Mouse (Mus musculus) neural tube, embryonic 15.5 days (tissue): ENCODE measurements around the gene Gm20388. TPM values are rescaled to one million over a fixed set of nuclear protein-coding genes. Genes with fewer than 3 reads are reported as not detected.

Source experiments
- ATAC-seq: fragments of 200-750 bp; cut with Nextera tagmentation; 2 replicates; pipeline ENCODE4 v1.8.0; 2017; ENCODE audit warnings: mild to moderate bottlenecking, moderate TSS enrichment, moderate library complexity; ENCODE audit not compliant: low FRiP score
- H3K27ac ChIP-seq: fragments of 300-500 bp; sonication (generic); replicated peaks from 2 replicates; pipeline ENCODE4 v1.5.1; 2015; ENCODE audit warnings: mild to moderate bottlenecking, inconsistent platforms
- H3K27me3 ChIP-seq: fragments of 300-500 bp; sonication (generic); replicated peaks from 2 replicates; pipeline ENCODE4 v1.6.1; 2015; ENCODE audit warnings: inconsistent platforms
- H3K36me3 ChIP-seq: fragments of 300-500 bp; sonication (generic); 2 replicates; pipeline ENCODE4 v1.6.1; 2015; ENCODE audit warnings: inconsistent platforms
- H3K4me1 ChIP-seq: fragments of 300-500 bp; sonication (generic); 2 replicates; pipeline ENCODE4 v1.6.1; 2015; ENCODE audit warnings: inconsistent platforms
- H3K4me2 ChIP-seq: fragments of 300-500 bp; sonication (generic); 2 replicates; pipeline ENCODE4 v1.6.1; 2015; ENCODE audit warnings: inconsistent platforms, mild to moderate bottlenecking, moderate library complexity
- H3K4me3 ChIP-seq: fragments of 300-500 bp; sonication (generic); replicated peaks from 2 replicates; pipeline ENCODE4 v1.5.1; 2015; ENCODE audit warnings: mild to moderate bottlenecking, inconsistent platforms
- H3K9ac ChIP-seq: fragments of 300-500 bp; sonication (generic); replicated peaks from 2 replicates; pipeline ENCODE4 v1.6.1; 2015; ENCODE audit warnings: mild to moderate bottlenecking, inconsistent platforms
- H3K9me3 ChIP-seq: fragments of 300-500 bp; sonication (generic); replicated peaks from 2 replicates; pipeline ENCODE4 v1.6.1; 2016; ENCODE audit warnings: inconsistent platforms
- WGBS: fragments of 180-500 bp; shearing (Covaris S2); methylation state at CpG from one replicate; pipeline ENCODE4 v1.1.7; 2015; ENCODE audit warnings: mixed read lengths; 5-methylcytosine and 5-hydroxymethylcytosine counted together
- polyA plus RNA-seq: library from polyadenylated mRNA; unstranded; fragments of >200 nt; fragmentation: Nextera tagmentation; extraction: Ambion mirVana; gene quantifications from 2 replicates; pipeline ENCODE4 v1.2.1, GENCODE M21; 2015

Gm20388 gene
- polyA plus RNA-seq, 1 experiment from 2014 or later, result not detected

DNA sequence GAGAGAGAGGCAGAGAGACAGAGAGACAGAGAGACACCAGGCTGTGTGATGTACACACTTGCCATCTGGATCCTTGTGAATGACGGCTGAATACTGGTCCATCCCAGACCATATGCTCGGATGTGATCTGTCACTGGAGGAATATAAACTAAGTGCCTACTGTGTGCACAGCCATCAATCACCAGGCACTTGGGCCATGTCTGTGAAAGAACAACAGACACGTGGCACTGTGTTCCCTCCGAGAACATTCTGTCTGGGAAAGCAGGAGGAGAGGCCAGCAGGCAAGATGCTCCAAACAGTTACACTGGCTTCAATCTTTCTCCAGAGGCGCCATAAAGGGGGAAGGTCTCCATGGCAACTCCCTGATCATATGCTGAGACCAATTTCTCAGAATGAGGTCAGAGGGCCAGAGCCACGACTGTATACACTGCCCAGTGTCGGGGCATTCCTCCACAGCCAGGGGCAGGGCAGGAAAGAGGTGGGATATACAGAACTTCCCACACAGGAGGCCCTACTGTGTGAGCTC is 269.9 kb downstream of the Gm20388 start:
- no peak for ATAC-seq
- Histone ChIP-seq H3K4me2 (no peak overlapping the region), H3K9me3 (no peaks in the 10 kb centered on the region), H3K36me3 (no peaks in the 10 kb centered on the region), H3K27ac (no peak overlapping the region), H3K27me3 (no peaks in the 10 kb centered on the region; the same call in 1 of the 2 replicates), H3K4me3 (no peak overlapping the region), H3K9ac (no peak overlapping the region), H3K4me1 (peaks cover 65% of the 10 kb centered on the region)
- WGBS, result 22% methylated on average over 7 of the region's 7 CpGs

DNA sequence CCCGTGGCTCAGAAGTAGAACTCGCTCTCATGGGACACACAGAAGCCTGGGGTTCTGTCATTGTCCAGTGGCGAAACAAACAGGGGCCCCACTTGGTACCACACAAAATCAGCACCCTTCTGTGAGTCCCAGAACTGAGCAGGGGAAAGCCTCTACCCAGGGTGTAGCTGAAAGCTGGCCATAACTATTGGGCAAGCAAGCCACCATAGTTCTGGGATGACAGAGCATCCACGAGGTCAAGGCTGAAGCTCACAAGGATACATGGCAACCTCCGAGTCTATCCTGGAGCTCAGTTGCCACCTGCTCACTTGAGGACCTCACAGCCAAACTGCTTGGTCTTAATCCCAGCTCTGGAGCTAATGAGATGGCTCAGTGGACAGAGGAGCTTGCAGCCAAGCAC is 270.6 kb downstream of the Gm20388 start:
- ATAC-seq, result no peak
- Histone ChIP-seq H3K4me2 (no peak overlapping the region), H3K4me1 (peaks cover 69% of the 10 kb centered on the region), H3K4me3 (no peak overlapping the region), H3K9ac (no peak overlapping the region), H3K27ac (no peak overlapping the region), H3K27me3 (no peaks in the 10 kb centered on the region; the same call in 1 of the 2 replicates), H3K36me3 (no peaks in the 10 kb centered on the region), H3K9me3 (no peaks in the 10 kb centered on the region)
- 89% methylated on average over 5 of the region's 5 CpGs for WGBS

DNA sequence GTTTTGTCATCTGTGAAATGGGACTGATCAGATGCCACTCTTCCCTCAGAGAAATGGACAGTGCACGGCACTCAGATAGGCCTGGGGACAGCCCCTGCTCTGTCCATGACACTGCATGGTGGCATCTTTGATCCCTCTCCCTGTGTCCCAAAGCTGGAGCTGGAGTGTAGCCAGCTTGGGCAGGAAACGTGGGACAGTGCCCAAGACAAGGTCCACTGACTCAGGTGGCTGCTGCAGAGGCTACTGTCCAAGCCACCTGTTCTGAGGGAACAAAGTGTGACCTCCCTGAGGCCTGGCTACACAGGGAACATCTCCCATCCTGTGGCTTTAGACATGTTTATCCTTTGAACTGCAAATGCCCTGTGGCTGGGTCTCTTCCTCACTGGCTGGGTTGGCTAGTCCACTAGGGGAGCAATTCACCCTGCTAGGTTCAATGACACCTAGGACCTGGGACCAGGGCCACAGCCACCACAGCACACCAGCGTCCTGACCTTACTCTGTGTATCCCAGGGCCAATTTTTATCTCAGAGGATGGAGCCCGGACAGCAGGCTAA is 271.3 kb downstream of the Gm20388 start:
- H3K9me3 ChIP-seq, result no peaks in the 10 kb centered on the region
- no peaks in the 10 kb centered on the region for H3K36me3 ChIP-seq
- no peak overlapping the region for H3K27ac ChIP-seq
- 84% methylated on average over 4 of the region's 4 CpGs for WGBS
- ATAC-seq, result no peak
- H3K4me2 ChIP-seq, result no peak overlapping the region
- H3K27me3 ChIP-seq, result no peaks in the 10 kb centered on the region; the same call in 1 of the 2 replicates
- H3K4me3 ChIP-seq, result no peak overlapping the region
- peaks cover 67% of the 10 kb centered on the region for H3K4me1 ChIP-seq
- no peak overlapping the region for H3K9ac ChIP-seq

DNA sequence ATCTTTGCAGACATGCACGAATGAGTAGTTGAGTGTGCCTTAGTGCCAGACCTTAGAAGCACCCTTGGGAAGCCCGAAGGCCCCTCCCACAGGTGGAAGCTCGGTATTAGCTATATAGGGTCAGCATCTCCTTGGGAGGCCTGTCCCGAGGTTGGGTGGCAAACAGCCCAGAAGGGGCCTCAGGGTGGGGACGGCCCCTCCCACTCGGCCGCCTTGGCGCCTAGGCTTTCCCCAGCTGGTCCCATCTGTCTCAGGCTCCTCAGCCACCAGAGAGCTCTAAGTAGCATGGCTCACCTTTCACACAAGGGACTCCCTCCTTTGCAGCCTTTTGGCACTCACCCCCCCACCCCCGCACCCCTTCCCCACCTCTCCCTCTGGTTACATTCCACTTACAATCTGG is 273.7 kb downstream of the Gm20388 start:
- Histone ChIP-seq H3K4me2 (no peak overlapping the region), H3K4me1 (peaks cover 43% of the 10 kb centered on the region), H3K4me3 (no peak overlapping the region), H3K27me3 (no peaks in the 10 kb centered on the region; the same call in 1 of the 2 replicates), H3K9ac (no peak overlapping the region), H3K36me3 (no peaks in the 10 kb centered on the region), H3K9me3 (no peaks in the 10 kb centered on the region), H3K27ac (no peak overlapping the region)
- no peak for ATAC-seq
- 40% methylated on average over 9 of the region's 9 CpGs for WGBS

DNA sequence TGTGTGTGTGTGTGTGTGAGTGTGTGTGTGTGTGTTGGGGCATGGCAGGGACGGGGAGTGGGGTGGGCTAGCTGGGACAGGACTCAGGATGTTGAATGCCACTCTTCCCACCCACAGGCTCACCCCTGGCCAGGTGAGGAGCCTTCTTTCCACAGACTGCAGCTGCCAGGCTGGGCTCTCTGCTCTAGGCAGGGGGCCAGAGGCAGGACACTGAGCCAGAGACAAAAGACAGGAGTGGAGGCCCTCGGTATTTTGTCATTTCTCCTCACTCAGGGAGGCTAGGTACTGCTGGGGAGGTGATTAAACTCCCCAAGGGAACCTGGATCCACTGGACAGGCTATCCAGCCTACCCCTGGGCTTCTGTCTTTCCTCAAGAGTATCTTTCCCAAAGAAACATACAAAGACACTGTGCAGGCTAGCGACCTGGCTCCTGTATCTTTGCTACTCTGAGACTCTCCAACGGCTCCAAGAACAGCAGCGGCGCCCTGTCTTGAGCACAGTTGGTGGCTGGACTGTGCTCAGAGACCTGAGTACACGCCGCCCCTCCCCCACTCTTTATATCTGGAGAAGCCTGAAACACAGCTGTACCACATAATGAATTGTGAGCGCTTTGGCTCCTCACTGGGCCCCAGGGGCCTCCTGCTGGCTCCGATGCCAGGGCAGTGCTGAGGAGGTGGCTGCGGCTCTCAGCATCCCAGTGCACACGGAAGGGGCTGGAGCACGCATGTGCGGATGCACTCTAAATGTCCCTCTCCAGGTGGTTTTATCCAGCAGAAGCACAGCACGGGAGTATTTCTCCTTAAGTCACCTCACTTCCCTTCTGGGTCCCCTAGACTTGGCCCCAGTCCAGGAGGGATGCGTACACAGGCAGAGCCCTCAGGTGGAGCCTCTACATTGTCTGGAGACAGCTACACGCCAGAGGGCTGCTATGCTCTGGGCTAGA is 274.5 kb downstream of the Gm20388 start:
- peak overlapping the region; percentile 30 for H3K9ac ChIP-seq
- peak overlapping the region; percentile 77 for H3K27ac ChIP-seq
- H3K4me3 ChIP-seq, result no peak overlapping the region
- ATAC-seq, result peak; percentile 63; the same call in 1 of the 2 replicates
- peaks cover 40% of the 10 kb centered on the region for H3K4me1 ChIP-seq
- H3K4me2 ChIP-seq, result peak overlapping the region; percentile 46
- H3K27me3 ChIP-seq, result no peaks in the 10 kb centered on the region; the same call in 1 of the 2 replicates
- H3K36me3 ChIP-seq, result no peaks in the 10 kb centered on the region
- WGBS, result 12% methylated on average over 16 of the region's 17 CpGs
- no peaks in the 10 kb centered on the region for H3K9me3 ChIP-seq

GRCm38 (mm10) chr8:120186454-120186853 is 275.8 kb downstream of the Gm20388 start:
- Histone ChIP-seq H3K9me3 (no peaks in the 10 kb centered on the region), H3K27me3 (no peaks in the 10 kb centered on the region), H3K9ac (no peak overlapping the region), H3K36me3 (no peaks in the 10 kb centered on the region), H3K27ac (no peak overlapping the region), H3K4me2 (no peak overlapping the region), H3K4me3 (no peak overlapping the region), H3K4me1 (peaks cover 47% of the 10 kb centered on the region)
- WGBS, result 53% methylated on average over 8 of the region's 8 CpGs
- ATAC-seq, result no peak

DNA sequence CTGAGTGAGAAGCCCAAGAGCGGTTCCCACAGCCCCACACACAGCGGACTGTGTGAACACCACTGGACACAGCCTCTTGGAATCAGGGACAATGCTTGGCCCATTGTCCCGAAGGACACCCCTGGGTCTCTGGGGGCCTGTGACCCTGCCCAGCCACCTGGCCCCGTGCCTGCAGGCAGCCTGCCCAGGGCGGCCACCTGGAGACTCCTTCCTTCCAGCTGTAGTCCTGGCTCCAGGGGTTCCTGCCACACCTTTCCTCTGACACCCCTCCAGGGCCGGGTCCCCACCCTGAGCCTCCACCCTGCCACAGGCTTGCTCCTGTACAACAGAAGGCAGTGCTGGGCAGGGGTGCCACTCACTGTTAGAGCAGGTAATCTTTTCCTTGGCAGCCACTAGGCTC is 277.9 kb downstream of the Gm20388 start:
- 90% methylated on average over 6 of the region's 6 CpGs for WGBS
- Histone ChIP-seq H3K9ac (no peak overlapping the region), H3K27me3 (no peaks in the 10 kb centered on the region), H3K9me3 (no peaks in the 10 kb centered on the region), H3K36me3 (no peaks in the 10 kb centered on the region), H3K4me3 (no peak overlapping the region), H3K4me1 (peaks cover 52% of the 10 kb centered on the region), H3K27ac (no peak overlapping the region), H3K4me2 (no peak overlapping the region)
- no peak for ATAC-seq

DNA sequence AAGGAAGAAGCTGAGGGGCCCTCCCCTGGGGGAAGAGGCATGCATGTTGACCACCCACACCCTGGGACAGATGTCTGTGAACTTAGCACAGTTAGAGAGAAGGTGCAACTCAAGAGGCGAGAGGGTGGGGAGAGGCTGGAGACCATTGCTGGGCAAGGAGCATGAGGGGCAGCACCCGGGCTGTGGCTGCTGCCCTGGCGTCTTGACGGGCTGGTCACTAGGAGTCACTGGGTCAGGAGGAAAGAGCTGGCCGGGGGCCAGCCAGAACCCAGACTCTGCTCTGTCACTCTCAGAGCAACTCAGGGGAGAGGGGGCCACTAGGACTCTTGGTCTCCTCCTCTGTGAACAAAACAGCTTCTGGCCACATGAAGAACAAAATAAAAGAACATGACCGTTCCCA is 278.8 kb downstream of the Gm20388 start:
- no peak for ATAC-seq
- Histone ChIP-seq H3K27ac (no peak overlapping the region), H3K4me2 (no peak overlapping the region), H3K4me3 (no peak overlapping the region), H3K36me3 (no peaks in the 10 kb centered on the region), H3K9me3 (no peaks in the 10 kb centered on the region), H3K27me3 (no peaks in the 10 kb centered on the region), H3K4me1 (peaks cover 47% of the 10 kb centered on the region), H3K9ac (no peak overlapping the region)
- 84% methylated on average over 6 of the region's 6 CpGs for WGBS

DNA sequence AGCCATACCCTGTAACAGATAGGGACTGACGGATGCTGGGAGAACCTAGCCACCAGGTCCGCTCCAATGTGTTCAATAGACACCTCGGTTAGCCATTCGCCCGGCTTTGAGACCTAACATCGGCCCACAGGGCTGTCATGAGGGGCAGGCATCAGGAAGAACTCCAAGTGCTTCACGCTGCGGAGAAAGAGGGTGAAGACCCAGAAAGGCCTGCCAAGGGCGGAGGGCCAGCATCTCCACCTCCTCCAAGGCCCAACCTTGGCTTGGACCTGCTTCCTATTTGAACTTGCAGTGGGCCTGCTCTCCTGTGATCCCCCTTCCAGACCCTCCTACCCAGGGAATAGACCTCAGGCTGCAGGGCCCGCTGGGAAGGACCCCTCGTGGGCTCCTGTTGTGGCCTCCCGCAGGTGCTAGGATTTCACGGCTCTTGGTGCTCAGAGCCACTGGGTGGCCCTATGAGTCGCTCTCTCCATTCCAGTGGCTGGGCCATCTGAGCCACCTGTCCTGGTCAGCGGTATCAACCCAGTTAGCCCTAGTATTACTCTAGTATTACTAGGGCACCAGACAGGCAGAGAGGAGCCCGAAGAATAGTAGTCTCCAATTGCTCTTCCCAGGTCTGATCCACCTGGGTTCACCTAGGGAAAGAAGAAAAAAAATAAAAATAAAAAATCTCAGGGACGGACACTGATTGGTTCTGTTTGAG is 279.6 kb downstream of the Gm20388 start:
- Histone ChIP-seq H3K4me2 (no peak overlapping the region), H3K9me3 (no peaks in the 10 kb centered on the region), H3K4me1 (peaks cover 39% of the 10 kb centered on the region), H3K27ac (peak overlapping the region; percentile 85), H3K36me3 (no peaks in the 10 kb centered on the region), H3K9ac (no peak overlapping the region), H3K27me3 (no peaks in the 10 kb centered on the region), H3K4me3 (no peak overlapping the region)
- 77% methylated on average over 17 of the region's 17 CpGs for WGBS
- ATAC-seq, result no peak; the same call in 1 of the 2 replicates

DNA sequence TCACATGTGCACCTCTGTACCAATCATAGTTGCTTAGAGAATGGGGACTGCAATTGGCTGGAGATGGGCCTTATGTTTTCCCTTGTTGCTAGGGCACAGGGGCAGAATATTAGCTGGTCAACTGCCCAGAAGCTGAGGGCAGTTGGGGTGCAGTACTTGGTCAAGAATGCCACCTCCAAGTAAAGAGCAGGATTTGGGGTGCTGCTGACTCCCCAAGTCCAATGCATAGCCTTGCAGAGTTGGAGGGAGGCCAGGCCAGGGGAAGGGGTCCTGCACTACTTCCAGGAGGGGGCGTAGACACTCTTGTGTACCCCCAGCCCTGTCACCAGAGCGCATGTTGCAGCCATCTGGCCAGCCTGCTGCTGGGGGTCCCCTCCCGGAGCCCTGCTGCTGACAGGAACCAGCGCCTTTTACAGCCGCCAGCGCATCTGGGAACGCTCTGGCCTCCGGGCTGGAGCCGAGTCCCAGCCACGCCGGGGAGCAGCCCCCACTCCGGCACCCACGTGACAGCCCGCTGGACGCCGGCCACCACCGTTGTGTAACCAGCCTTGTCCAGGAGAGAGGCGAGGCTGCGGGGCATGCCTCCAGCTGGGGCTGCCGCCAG is 280.3 kb downstream of the Gm20388 start:
- Histone ChIP-seq H3K4me3 (peak overlapping the region; percentile 17; the same call in 1 of the 2 replicates), H3K36me3 (no peaks in the 10 kb centered on the region), H3K4me2 (peak overlapping the region; percentile 52), H3K9ac (0 out of 2 replicates have a peak overlapping the region, but pooled peaks have one; percentile 30), H3K27ac (peak overlapping the region; percentile 85), H3K27me3 (no peaks in the 10 kb centered on the region), H3K4me1 (peaks cover 33% of the 10 kb centered on the region), H3K9me3 (no peaks in the 10 kb centered on the region)
- ATAC-seq, result peak; percentile 83
- WGBS, result 27% methylated on average over 20 of the region's 20 CpGs

DNA sequence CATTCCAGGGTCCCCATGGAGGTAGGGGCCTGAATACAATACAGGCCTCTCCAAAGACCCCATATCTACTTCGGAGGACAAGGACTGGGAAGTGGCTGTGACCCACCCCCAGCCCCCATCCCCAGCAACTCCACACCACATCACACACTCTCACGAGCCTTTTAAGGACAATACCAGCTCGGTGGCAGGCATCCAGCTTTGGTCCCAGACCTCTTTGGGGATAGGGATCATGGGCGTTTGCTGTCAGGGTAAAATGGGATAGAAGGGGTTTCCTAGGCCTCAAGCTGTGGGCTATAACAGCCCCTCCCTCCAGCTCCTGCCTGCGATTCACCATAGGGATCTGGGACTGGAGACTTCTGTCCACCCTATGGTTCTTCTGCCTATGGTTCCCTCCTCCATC is 281.0 kb downstream of the Gm20388 start:
- no peak; the same call in 1 of the 2 replicates for ATAC-seq
- Histone ChIP-seq H3K27ac (peak overlapping the region; percentile 85), H3K4me2 (peak overlapping the region; percentile 52; the same call in 1 of the 2 replicates), H3K4me1 (peaks cover 25% of the 10 kb centered on the region), H3K9ac (no peak overlapping the region), H3K36me3 (no peaks in the 10 kb centered on the region), H3K9me3 (no peaks in the 10 kb centered on the region), H3K27me3 (no peaks in the 10 kb centered on the region), H3K4me3 (no peak overlapping the region)
- 55% methylated on average over 5 of the region's 5 CpGs for WGBS
